Mouse (Mus musculus) c-Kit-negative CD71-positive TER-119-positive erythroid progenitor cells, embryonic 14.5 days (primary cell): ENCODE measurements around the gene Ctf2.
"Not testable (repeated sequence)": the region's sequence is repeated elsewhere in the genome, so short reads cannot be mapped to it uniquely, and the experiment has no call there.

Experiments used
- DNase-seq: peaks from one replicate; pipeline ENCODE4 v3.0.0-alpha.2; 2013; ENCODE audit warnings: low read depth, low spot score

Gene Ctf2

DNA sequence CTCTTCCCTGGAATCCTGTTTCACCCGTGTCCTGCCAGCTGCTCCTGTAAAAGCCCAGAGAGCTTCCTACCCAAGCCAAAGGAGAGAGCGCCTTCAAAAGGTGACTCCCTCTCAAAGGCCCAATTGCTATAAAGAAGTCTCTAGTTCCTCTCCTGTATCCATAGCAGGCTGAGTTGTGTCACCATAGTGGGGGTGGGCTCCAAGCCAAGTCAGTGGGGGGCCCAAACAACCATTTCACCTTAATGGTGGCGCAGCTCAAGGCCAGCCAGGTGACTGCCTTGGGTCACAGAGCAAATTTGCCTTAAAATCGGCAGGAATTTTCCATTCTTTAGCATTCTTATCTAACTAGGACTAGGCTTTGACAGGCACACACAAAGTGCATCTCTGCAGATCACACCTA lies 17.1 kb downstream of the Ctf2 start:
- DNase-seq = no peak

DNA sequence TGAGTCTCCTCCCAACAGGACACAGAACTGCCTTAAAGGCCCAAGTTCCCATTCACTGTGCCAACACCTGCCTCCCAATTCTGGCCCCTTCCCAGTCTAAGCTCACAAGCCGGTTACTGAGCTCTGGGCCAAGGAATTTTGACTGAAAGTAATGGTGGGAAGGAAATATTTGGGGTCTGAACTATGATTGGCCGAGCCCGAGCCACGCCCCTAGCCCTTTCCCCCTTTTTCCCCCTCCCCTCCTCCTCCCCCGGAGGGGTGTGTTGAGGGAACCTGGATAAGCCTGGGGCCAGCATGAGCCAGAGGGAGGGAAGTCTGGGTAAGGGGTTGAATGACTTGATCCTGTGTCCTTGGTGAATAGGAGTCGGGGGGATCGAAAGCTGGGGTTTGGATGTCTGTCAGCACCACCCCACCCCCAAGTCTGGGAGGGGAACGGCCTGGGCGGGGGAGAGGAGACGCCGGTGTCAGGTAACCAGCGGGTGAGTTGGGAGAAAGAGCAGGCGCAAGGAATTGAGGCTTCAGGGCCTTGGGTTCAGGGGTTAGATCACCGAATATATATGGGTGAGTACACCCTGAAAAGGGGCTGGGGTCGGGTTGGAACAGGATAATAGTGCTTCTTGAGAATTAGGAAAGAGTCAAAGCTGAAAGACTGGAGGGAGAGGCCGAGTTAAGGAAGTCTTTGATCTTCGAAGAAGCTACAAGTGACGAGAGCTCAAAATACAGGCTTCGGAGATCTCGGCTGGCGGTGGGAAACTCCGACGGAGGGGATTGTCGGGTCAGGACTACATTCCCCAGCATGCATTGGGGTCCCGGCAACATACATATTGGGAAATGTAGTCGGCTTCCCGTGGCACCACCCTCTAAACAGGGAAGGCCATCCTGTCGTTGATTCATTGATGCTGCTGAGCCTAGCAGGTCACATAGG lies 19.2 kb downstream of the Ctf2 start, which contains the start of gene Ctf1:
Ctf1 (plus strand) TSS at position 276 of the 925 bp plus-strand sequence.
- no peak for DNase-seq

DNA sequence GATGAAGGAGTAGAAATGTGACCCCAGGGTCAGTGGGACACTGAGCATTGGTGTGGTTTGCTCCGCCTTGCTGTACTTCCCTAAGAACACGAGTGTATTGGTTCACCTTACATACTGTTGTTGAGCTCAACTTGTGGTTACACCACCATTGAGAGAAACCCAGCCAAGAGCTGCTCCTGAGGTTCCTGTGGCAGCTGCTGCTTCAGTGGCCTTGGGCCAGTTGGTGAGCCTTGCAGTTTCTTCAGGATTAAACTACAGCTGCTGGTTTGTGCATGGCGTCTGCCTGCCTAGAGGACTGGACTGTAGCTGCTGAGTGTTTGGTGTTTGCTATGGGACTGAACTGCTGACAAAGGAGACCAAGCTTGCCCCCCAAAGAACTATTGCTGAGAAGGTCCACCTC lies 20.5 kb downstream of the Ctf2 start:
- no peak for DNase-seq

DNA sequence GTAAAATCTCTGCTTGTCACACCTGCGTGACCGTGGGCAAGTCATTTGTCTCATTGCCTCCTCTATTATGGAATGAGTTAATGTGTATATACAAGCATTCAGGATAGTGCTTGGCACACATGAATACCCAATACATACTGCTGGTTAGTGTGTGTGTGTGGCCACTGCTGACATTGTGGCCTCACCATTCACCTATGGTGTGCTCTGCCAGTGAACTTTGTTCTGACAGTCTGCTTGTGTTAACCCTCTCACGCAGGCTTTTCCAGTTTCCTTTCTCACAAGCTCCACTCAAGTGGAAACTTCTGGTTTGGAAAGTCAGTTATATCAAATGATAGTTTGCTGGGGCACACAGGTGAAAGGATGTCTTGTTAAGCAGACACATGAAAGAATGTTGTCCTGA lies 20.9 kb downstream of the Ctf2 start:
- no peak for DNase-seq

DNA sequence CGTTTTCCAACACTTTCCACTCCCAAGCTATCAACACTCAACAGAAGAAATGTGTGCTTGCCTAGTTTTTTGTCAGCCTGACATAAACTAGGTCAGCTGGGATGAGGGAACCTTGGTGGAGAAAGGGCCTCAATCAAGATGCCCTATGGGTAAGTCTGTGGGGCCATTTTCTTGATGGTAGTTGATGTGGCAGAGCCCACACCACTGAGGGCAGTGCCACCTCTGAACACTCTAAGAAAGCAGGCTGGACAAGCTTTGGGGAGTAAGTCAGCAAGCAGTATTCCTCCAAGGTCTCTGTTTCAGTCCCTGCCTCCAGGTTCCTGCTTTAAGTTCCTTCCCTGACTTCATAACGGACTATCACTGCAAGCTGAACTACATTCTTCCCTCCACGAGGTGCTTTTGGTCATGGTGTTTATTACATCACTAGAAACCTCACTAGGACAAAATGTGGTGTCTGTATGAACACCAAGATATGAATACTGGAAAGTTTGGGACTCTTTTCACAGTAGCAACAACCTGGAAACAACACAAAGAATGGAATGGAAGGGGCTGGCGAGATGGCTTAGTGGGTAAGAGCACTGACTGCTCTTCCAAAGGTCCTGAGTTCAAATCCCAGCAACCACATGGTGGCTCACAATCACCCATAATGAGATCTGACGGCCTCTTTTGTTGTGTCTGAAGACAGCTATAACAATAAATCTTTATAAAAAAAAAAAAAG lies 22.5 kb downstream of the Ctf2 start:
- no peak for DNase-seq

DNA sequence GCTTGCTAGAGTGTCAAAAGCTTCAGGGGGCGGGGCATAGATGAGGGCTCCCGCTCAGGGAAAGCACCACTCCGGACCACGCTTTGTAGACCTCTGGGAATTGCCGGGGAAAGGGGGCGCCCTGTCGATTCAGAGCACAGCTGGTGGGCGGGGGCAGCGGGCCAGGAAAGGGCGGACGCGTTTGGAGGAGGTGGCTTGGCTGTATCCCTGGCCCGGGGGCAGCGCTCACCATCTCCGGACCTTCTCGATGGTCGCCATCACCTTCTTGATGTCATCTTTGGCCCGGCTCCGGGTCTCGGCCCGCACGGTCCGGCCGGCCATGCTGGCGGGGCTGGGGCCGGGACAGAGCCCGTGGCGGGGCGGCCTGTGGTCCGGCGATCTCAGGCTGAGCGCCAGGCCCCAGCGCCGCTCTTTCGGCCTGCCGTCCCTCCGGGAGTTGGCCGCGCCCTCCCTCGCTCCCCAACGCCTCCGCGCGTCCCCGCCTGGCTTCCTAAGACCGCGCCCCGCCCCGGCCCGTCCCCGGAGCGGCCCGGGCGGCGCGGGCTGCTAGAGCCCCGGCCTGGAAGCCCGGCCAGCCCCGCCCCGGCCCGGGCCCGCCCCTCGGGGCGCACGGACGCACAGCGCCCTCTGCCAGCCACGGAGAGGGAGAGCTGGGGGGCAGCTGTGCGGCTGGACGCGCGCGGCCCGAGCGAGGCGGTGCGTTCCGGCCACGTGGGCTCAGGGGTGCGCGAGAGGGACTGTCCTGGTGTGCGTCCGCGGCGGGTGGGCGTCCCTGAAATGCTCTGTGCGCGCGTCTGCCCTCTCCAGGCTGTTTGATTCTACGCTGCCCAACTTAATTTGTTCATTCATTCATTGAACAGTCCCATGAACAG lies 23.5 kb downstream of the Ctf2 start, which contains the start of gene Bcl7c:
Bcl7c (minus strand) TSS at position 727 of the 872 bp plus-strand sequence.
- peak; percentile 79 for DNase-seq

DNA sequence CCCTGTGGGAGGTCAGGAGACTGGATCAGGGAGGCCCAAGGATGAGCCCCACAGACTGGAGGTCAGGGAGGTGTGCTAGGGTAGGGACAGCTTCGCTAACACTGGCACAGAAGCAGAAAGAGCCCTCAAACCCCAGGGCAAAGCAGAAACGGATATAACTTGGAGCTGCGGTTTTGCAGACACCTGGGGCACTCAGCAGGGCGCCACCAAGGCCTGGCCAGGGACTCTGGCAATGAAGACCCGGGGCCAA lies 24.1 kb downstream of the Ctf2 start:
- DNase-seq = no peak

DNA sequence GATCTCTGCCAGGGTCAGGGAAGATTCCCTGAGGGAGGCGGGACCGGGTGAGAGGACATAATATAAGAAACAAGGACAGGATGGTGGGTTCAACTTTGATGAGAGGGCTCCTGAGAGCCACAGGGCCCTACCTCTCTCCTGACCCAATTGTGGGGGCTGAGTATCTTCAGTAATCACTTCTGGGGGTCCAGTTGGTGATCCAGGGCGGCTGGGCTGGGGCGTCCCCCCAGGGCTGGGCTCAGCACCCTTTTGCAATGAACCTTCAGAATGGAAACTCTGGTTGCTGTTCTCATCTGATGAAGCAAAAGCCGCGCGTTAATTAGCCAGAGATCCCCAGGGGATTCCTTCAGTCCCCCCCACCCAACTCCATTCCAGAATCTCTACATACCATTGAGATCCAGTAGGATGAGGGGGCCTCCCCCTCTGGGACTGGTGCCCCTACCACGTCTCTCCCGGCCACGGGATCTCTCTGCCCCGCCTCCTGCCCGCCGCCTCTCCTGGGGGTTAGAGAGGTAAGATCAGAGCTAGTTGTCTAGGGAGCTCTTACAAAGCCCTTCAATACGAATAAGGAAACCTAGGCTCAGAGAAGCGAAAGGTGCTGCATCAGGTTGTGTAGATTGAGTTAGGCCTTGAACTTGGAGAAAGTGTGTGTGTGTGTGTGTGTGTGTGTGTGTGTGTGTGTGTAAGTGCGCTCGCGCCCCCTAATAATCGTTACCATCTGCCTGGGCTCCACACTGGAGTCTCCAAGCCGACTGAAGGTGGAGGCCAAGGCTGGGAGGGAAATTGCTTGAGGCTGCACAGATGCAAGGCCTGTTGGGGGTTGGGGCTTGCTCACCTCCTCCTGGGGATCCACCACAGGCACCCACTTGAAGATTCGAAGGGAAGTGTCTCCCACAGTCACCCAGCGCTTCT lies 24.7 kb downstream of the Ctf2 start:
- no peak for DNase-seq

DNA sequence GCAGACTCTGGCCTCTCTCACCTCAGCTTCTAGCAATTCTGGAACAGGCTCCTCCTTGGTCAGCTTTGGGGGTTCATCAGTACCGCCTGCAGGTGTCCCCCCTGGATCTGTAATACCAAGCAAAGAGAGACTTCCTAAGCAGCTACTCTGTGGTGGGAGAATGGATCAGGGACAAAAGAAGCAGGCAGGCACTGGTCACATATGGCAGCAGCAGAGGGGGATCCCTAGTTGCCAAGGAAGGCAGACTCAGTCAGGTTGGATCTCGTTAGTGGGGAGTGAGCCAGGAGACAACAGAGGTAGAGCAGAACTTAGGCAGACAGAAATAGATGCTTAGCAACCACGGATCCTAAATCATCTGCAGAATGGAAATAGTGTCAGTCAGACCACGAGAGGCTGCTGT lies 26.3 kb downstream of the Ctf2 start:
- DNase-seq = no peak

DNA sequence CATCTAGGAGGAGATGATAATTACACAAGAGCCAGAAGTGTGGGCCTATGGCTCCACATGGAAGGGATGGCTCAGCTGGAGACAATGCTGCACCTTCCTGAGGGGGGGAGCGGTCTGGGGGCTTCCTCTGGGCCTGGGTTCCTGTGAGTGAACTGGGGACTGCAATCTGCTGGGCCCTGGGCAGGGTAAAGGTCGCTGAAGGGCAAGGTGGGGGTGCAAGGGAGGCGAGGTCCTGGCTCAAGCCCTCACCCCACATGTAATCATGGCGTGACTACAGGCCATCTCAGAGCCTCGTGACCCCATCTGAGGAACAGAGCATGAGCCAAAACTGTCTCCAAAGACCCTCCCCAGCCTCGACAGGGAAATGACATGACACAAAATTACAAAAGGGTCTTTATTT lies 27.4 kb downstream of the Ctf2 start:
- DNase-seq = no peak

DNA sequence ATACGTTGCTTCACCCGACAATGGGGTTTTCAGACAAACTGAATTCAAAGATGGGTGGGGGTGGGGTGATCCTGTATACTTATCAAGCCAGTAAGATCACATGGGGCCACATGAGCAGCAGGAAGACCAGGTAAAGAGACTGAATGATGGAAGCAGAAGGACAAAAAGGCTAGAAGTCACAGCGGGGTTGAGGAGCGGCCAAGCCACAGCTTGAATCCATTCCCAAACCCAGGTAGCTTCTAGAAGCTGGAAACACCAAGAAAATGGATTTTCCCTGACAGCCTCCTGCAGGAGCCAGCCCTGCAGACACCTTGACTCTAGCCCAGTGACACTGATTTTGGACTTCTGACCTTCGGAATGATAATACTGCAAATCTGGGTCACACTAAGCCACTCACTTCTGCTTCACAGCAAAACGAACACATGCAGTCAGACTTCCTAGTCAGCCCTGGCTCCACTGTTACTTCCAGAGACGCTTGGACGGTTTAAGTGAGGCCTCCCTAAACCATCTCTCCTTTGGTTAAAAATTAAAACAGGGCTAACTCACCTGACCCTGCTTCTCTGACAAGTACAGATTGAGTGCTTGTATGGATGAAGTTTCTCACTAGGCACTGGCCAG lies 28.3 kb downstream of the Ctf2 start:
- no peak for DNase-seq

DNA sequence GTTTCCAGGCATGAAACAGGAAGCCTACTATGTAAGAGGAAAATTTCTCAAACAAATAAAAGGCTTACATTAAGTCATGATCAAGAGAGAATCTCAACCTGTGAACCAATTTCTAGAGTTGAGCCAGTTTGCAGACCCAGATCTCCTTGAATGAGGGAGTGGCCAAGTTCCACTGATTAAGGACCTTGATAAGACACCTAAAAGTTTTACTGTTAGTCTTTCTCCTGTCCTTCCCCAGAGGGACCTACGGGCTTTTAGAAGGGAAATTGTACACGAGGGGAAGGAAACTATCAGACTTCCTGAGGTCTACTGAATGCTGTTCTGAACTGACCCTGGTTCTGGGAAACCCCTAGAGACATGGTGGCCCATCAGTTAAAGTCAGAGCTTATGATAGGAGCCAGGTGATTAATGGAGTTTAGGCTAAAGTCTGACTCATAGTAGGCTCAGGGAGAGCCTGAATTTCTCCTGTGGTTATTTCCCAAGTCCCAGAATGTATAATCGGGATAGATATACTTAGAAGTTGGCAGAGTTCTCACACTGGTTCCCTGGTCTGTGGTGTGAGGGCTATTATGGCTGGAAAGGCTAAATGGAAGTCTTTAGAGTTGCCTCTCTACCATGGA lies 31.1 kb downstream of the Ctf2 start:
- DNase-seq = no peak

DNA sequence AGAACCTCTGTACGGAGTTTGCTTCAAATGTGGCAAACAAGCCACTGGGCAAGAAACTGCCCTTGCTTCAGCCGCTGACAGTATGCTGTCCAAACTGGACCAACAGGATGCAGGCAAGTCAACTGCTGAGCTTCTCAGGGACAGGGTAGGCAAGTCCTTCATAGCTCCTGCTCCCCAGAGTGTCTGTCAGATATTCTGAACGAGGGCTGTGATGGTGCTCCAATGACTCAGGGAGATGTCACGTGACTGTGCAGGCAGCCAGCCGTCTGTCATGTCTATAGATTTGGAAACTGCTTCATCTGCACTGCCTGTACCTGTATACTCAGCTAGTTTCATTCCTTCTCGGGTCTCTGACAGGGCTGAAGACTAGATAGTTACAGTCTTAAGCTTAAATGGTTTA lies 33.0 kb downstream of the Ctf2 start:
- no peak for DNase-seq

DNA sequence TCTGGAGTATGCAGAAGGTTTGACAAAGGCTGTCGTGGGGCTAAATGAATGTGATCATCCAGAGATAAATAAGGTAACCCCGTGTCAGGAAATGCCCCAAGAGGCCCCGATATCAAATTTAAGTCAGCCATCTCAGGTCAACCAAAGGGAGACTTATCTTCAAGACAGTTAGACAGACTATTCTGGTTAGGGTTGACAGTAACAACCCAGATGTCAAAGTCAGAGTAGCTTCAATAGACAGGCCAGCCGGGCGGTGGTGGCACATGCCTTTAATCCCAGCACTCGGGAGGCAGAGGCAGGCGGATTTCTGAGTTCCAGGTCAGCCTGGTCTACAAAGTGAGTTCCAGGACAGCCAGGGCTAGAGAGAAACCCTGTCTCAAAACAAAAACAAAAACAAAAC lies 38.2 kb downstream of the Ctf2 start:
- DNase-seq = not testable (repeated sequence)

DNA sequence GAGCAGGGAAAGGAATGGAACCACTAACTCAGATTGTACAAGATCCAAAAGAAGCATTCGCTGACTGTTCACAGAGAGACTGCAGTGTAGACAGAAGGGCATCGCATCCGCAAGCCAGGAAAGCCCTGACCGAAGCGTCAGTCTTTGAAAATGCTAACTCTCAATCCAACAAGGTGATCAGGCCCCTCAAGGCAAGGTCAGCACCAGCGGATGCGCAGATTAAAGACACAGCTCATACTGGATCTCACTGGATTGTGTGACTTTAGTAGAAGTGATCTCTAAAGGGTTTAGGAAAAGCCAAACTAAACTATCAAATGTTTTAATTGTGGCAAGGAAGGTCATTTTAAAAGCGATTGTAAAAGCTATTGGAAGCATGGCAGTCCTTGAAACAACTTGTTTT lies 38.7 kb downstream of the Ctf2 start:
- DNase-seq = no peak

DNA sequence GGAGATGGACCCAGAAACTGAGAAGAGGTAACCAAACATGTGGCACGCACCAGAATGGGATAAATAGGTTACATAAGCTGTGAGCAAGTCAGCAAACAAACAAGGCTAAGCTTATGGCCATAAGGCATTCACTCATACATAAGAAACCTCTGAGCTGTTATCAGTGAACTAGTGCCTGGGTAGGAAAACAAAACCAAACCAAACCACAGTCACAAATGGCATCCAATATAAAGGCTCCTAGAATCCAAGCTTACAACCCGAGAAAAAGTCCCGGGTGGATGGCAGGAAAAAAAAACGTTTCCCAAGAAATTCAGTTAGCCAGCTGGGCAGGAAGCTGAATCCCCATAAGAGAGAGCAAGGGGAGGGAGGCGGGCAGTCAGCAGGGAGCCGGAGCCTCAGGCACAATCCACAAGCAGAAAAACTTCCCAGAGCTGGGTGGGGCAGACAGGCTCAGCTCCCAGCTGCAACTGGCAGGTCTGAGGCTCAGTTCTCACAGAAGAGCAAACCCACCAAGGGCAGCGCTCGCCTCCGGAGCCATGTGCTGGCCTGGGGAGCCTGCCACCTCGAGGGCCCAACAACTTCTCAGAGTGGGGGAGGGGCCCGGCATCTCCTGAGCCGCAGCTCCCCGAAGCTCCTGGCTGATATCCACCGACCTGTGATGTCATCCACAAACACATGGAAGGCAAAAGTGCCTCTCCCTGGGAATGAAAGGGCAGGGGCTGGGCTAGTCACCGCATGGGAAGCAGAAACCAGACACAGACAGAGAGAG lies 40.6 kb downstream of the Ctf2 start:
- DNase-seq = no peak

DNA sequence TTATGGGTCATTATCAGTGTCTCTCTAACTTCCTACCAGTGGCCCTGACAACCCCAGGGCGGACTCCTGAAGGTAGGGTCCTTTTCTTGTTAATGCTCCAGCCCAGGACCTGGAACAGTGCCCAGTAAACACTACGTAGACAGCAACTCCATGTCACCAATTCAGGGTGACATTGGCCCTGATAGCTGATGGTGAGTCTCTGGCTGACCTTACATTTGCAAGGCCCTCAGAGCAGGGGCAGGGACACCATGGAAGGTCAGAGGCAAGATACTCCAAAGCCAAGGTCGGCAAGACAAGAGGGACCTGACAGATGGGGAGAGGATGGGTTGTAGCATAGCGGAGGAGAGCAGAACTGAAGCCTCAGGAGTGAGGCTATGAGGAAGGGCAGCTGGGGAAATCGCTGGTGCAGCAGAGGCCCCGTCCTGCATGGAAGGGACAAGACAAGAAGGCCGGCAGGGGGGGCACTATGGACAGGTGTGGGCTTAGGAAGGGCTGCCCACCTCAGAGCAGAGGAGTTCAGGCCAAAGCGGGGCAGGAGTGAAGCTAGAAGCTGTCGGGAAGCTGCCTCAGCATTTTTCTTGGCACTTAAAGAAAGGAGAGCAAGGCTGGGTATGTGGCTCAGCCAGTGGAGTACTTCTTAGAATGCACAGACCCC lies 42.2 kb downstream of the Ctf2 start:
- DNase-seq = no peak

DNA sequence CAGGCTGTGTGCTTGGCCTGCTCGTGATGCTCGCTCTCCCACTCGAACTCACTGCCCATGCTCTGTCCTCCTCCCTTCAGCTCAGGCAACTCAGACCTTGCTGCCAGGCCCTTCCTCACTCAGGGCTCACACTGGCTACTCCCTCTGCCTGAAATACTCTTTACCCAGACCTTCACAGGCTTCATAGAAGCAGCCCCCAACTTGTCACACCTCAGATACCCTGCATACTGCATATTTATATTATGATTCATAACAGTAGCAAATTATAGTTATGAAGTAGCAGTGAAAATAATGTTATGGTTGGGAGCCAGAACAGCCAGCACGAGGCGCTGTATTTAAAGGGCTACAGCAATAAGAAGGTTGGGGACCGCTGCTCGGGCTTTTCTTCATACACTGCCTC lies 43.0 kb downstream of the Ctf2 start:
- DNase-seq = no peak
